Mouse (Mus musculus) cerebellum, adult 9-11 months (tissue): ENCODE data around the gene Rtl6.

ENCODE experiments used
- DNase-seq: peaks from one replicate; pipeline ENCODE4 v3.0.0; 2022

Gene Rtl6

DNA sequence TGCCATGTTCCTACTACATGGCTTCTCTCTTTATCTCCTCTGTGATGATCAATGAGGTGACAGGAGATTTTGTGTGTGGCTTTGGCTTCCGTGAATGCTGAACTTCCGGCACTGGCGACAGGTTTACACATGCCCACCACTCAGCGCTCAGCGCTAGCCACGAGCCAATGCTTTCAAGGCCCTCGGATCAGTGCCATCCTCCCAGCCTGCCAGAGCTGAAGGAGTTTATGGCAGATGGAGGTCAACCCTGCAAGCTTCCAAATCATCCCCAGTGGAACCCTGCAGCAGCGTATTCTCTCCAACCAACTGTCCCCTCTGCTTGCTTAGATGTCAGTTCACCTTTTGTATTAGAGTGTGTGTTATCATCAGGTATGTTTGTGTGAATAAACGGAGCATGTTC, 21.0 kb downstream of the Rtl6 start:
- DNase-seq = no peak

- no peak for DNase-seq
Measured at GRCm38 (mm10) chr15:84535953-84536352, 21.7 kb downstream of the Rtl6 start.

DNA sequence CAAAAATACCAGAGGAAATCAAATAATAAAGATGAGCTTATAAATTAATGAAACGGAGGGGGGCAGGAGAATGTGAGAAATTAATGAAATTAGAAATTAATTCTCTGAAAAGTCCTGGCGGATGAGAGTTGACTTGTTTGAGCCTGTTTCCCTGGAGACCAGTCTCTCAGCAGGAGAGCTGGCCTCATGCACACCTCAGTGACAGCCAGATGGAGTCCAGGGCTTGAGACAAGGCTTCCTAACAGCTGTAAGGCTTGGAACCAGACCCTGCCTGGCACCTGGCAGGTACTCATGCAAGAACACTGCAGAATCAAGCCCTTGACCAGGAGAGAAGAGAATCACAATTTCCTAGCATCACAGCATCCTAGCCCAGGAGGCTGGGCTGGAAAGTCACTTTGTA, 25.4 kb downstream of the Rtl6 start:
- DNase-seq = no peak

DNA sequence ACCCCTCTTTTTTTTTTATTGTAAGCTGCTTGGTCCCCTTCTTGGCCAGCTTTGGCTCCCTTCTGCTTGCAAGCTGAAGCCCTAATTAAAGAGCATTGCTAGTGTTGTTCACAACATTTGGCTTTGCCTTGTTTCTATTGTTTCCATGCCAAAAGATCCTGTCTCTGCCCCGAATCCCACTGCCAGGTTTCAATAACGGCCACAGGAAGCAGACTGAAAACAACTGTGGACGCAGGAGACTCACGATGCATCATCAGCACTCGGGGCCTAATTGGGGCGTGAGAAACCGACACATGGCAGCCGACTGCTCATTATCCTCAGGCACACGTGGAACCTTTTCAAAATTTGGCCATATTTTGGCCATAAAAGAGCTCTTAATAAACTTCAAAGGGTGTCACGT, 26.1 kb downstream of the Rtl6 start:
- DNase-seq = no peak

DNA sequence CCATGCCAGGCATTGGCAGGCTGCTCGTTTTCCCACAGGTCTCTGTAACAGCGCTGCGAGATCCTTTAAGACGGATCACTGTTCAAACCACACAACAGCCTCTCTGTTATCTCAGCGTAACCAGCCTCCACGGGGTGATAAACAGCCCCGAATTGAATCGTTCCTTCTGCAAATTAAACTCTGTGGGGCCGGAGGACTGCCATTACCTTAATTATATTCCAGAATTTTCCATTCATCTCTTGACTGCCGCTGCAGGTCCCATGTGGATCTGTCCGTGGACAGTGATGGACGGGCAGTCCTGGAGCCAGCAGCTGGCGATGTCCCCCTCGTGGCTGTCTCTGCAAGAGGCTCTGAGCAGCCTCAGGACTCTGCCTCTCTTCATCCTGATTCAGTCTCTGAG, 30.7 kb downstream of the Rtl6 start:
- no peak for DNase-seq

DNA sequence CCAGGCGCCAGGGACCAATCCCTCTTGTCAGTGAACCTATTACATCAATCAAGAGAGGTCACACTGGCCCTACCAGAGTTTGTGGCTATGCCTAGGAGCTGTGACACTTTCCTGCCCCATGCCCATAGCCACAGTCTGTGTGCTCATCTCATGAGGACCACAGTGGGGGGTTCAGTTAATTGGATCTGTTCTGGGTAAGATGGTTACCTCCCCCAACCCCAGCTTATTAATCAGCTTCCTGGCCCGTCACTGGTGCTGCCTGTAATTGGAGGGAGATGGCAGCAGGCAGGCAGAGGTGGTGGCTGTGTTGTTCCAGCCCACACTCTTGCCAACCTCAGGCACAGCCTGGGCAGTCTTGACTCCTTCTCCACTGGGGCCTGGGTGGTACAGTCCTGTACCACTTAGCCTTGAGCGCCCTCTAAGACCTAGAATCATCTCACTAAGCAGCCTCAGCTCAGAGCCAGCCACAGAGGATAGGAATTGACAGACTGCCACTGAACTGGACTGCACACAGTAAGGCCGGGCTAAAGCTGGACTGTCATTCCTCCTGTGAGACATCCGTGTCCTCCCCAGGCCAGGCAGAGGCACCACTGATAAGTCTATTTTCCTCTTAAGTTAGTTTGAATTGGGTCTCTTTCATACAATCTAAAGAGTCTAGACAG, 32.3 kb downstream of the Rtl6 start:
- DNase-seq = no peak

GRCm38 (mm10) chr15:84522953-84523689, 34.5 kb downstream of the Rtl6 start:
- DNase-seq = no peak

DNA sequence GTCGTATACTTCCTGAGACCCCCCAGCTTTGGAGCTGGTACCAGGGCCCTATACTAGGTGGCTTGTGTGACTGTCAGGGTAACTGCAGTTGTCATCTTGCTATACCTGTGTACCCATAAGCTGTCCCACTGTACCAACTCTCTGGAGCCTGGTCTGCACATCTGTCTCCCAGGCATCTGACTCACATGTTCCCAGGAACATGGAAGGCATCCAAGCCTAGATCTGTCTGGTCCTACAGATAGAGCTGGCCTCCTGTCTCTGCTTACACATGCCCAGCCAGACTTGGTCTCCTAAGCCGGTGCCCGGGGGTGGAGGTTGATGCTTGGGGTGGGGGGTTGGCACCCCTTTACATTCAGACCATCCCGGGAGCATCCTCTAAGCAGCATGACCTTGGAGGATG, 36.1 kb downstream of the Rtl6 start:
- no peak for DNase-seq

GRCm38 (mm10) chr15:84518540-84518939, 39.1 kb downstream of the Rtl6 start:
- DNase-seq = no peak

DNA sequence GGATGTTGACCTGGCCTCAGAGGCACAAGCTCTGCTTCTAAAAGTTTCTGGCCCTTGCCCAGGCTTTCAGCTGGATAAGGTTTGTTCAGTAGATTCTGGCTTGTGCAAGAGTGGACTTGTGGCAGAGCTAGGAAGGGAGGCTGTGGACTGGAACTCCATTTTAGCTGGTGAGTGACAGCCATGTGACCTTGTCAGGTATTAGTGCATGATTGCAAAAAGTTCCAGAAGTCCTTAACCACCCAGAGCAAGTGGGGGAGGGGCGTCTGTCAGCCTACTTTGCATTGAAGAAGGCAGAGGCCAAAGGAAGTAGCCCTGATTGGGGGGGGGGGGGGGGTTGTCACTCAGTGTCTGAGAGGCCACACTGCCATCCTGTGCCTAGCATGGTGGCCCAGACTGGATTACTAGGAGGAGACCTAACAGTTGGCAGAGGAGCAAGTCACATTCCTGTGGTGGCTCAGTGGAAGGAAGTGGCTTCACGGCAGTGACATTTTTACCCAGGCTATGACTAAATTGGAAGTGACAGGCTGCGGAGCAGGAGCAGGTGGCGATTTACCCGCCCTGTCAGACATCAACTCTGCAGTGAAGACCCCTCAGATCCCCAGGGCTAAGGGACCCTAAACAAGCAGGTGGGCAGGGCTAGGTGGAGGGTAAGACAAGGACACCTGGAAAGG, 44.9 kb downstream of the Rtl6 start:
- no peak for DNase-seq

DNA sequence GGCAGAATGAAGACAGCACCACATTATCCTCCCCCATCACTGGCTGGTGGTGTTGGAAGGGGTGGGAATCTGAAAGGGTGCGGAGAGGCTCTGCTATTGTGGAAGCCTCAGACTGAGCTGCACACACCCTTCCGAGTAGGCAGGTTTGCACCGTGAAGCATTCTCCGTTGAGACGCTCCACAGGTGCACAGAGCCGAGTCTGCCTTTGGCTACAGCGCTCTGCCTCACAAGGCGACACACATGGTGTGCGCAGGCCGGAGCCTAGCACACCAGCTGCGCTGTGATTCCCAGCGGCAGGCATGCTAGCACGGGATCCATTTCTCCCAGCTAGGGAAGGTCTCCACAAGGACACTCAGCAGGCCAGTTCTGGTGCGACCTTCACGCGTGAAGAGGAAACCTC, 47.6 kb downstream of the Rtl6 start:
- no peak for DNase-seq

- no peak for DNase-seq
Measured at GRCm38 (mm10) chr15:84509161-84509560, 48.5 kb downstream of the Rtl6 start.

GRCm38 (mm10) chr15:84506026-84506425, 51.6 kb downstream of the Rtl6 start:
- DNase-seq = no peak

GRCm38 (mm10) chr15:84504895-84505294, 52.7 kb downstream of the Rtl6 start:
- no peak for DNase-seq
